Mouse (Mus musculus) testis, postnatal 14 days (tissue): ENCODE data around the gene Nek11.

Experiments used
- DNase-seq: peaks from one replicate; pipeline ENCODE4 v3.0.0; 2021; ENCODE audit warnings: low spot score

Nek11 gene

GRCm38 (mm10) chr9:105312686-105313085 lies 82.6 kb downstream of the Nek11 start:
- no peak for DNase-seq

GRCm38 (mm10) chr9:105309553-105310281 lies 85.6 kb downstream of the Nek11 start:
- DNase-seq: peak; percentile 41

GRCm38 (mm10) chr9:105306042-105306441 lies 89.3 kb downstream of the Nek11 start:
- DNase-seq: no peak

GRCm38 (mm10) chr9:105302230-105302629 lies 93.1 kb downstream of the Nek11 start:
- DNase-seq: no peak

GRCm38 (mm10) chr9:105301396-105301795 lies 93.9 kb downstream of the Nek11 start:
- no peak for DNase-seq

DNA sequence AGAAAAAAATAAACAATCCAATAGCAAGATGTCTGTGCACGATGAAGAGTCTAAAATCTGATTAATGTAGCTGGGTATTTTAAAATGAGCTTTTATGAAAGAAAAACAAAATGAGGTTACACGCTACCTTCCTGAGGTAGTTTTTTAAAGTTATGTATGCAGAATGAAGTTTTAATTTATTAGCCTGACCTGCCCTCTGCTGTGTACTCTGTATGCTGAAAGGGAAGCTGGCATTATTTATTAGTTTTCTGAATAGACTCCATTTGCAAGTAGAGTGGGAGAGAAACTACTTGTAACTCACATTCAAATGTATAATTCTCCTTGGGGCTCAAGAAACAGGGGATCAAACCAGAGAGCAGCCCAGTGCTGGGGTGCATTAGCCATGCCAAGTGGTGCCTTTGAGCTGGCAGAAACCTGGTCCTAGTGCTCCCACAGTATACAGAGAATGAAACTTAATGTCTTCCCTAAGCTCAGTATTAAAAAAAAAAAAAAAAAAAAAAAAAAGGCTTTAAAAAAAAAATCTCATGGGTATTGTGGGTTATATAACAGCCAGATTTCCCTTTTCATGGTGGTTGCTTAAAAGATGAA lies 94.5 kb downstream of the Nek11 start:
- DNase-seq: no peak

- DNase-seq: no peak
Observed at GRCm38 (mm10) chr9:105284670-105285069, 110.7 kb downstream of the Nek11 start.

DNA sequence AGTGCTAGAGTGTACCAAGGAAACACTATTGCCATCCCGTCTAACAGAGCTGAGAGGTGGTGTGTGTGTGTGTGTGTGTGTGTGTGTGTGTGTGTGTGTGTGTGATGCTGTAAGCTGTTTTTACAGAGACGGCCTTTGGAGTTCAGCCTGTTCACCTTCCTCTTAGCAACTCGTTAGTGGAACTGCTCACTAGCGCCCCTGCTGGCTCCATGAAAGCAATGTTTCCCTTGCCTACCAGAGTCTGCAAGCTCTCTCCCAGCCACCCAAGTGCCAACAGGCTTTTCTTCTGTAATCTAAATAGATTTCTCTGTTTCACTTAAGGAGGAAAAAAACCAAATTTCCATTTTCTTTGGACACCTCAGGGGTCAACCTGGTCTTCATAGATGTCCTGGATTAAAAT lies 112.6 kb downstream of the Nek11 start:
- no peak for DNase-seq

GRCm38 (mm10) chr9:105274925-105275324 lies 120.4 kb downstream of the Nek11 start:
- DNase-seq: no peak

DNA sequence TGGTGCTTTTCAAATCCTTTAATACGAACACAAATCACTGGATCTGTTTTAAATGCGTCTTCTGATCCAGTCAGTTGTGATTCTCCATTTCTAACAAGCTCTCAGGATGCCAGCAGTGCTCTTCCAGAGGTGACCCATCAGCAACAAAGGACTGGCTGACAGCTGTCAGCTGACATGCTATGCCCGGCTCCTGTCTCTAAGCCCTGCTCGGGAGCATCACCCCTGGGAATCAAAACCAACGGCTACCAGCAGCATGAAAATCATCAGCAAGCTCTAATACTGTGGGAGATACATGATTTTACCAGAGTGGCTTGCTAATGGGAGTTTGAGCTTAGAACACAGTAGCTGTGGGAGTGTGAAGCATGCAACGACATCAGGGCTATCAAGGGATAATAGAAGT lies 121.0 kb downstream of the Nek11 start:
- no peak for DNase-seq

- DNase-seq: no peak
Observed at GRCm38 (mm10) chr9:105272241-105272640, 123.1 kb downstream of the Nek11 start.

DNA sequence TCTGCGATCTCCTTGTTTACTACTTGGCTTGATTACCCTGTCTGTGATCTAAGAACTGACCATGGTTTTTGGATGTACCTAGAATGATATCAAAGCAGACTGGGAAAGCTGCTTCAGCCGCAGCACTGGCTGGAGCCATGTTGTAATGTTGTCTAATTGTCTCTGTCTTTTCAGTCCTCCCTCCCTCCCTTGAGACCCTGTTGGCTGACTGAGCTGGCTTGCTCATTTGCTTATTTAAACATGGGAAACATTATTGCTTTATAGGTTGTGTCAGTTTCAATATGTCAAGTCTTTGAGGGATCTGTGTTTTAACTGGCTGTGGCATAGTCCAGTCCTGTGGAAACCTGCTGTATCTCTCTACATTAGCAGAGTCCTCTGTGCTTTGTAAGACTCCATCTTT lies 132.2 kb downstream of the Nek11 start:
- no peak for DNase-seq

DNA sequence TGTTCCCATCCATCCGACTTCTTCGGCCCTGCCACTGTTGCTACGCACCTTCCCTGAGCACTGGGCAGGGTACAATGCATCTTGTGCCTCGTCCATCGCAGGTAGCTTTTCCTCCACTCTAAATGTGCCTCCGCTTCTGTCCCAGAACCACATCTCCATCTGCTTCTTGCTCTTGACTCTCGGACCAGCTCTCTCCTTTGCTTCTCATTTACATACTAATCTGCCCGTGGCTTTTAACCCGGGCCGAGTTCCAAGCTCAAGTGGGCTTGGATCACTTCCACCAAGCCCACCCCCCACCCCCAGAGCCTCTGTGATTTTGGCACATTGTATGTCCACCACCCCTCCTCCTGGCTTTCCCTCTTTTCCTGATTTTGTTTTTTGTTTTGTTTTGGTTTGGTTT lies 137.7 kb downstream of the Nek11 start:
- no peak for DNase-seq

DNA sequence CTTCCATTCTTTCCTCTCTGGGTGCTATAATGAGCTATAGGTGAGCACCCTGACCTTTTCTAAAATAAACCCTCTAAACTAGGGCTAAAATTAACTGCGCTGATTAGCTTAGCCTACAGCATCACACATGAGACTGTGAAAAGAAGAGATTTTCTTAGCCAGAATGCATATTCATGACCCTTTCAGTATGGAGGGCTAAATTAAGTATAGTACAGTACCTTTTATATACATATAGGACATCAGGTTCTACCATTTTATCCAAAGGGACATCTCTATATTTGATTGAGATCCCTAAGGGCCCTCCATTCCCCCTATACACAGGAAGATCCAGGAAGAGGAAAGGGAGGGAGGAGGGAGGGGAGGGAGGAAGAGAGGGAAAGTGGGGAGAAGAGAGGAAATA lies 141.2 kb downstream of the Nek11 start:
- no peak for DNase-seq

DNA sequence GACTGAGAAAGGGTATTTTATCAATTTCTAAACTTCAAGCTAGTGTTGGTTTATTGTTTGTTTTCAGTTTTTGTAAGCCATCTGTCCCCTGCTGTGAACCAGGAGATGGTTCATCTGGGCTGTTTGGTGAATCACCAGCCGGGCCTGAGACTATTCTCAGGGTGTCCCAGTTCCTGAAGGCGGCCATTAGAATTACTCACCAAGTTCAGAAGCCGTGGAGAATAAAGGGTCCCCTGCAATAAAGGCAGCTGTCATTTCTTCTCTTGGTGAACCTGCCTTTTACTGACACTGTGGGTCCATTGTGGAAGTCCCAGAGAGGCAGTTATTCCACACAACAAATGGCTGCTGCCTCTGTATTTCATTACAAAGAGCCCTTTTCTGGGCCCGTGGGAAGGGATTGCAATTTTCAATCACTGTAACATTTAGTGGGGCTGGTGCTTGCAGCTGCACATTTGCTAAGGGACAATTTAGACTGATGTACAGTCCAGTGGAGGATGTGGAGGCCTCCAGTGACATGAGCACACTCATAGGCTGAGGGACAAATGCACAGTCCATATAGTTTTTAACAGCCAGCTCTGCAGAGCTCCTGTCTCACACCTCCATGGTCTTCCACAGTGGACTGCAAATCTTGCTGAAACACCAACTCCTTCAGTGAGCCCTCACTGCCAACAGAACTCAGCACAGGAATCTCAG lies 142.8 kb downstream of the Nek11 start:
- DNase-seq: no peak

- no peak for DNase-seq
Observed at GRCm38 (mm10) chr9:105251256-105251655, 144.1 kb downstream of the Nek11 start.

DNA sequence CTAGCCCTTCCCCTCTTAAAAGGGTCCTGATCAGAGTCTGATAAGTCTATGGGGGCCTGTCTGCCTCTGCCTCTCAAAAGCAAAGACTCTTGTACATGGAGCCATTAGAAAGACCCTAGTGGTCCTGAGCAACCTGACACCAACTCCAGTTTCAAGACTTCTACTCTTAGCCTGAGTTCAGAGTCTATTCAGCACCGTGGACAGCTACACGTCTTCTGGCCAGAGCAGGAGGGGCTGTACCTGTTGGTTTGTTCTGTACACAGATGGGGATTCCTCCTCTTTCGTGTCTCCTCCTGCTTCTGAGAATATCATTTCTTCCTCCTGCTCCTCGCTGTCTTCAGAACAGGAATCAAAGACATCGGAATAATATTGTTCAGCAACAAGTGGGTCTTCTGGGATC lies 151.3 kb downstream of the Nek11 start:
- no peak for DNase-seq

DNA sequence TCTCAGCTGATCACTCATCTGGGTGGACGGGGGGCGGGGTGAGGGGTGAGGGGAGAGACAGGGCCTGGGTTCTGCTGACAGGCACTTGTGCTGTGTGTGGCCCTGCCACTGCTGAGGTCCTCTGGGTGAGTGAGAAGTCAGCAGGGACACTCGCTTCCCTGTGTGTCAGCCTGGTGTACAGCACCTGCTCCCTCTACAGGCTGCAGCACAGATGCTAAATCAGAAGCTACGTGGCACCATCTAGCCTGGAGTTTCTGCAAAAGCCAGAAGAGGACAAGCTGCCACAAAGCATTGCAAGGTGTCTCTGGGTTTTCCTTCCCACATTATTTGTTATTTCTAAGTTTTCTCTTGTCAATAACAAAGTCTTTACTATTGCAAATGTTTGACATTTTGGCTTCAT lies 180.9 kb downstream of the Nek11 start:
- no peak for DNase-seq

GRCm38 (mm10) chr9:105200305-105200704 lies 195.0 kb downstream of the Nek11 start:
- DNase-seq: no peak

- no peak for DNase-seq
Observed at GRCm38 (mm10) chr9:105186725-105187124, 208.6 kb downstream of the Nek11 start.

- no peak for DNase-seq
Observed at GRCm38 (mm10) chr9:105182392-105182791, 212.9 kb downstream of the Nek11 start.

GRCm38 (mm10) chr9:105144992-105145391 lies 250.3 kb downstream of the Nek11 start, which contains the start of gene 1700080E11Rik:
TSS of gene 1700080E11Rik (minus strand) at chr9:105145092.
- no peak for DNase-seq

DNA sequence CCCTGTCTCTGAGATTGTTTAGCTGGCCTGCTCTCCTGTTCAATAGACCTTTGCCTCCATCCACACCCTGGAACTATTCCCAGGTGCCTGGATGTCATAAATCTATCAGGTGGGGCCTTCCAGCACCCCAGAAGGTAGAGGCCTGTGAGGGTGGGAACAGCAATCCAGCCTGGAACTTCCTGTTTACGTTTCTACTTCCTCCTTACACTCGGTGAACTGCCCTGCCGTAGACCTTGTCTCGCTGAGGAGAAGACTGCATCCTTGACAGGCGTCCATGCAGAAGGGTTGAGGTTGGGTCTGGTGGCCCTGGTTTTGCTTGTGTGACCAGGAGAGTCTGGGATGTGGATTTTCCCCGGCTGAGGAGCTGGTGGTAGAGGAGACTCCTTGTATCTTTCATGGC lies 256.1 kb downstream of the Nek11 start:
- no peak for DNase-seq
